Mouse (Mus musculus): ENCODE data around the gene Zdhhc8. TPM values are rescaled to one million over a fixed set of nuclear protein-coding genes. Genes with fewer than 3 reads are reported as not detected.

The Zdhhc8 gene
- 100 to 1,000 TPM; 106 to 125 (median 117) TPM for total RNA-seq (2022)

DNA sequence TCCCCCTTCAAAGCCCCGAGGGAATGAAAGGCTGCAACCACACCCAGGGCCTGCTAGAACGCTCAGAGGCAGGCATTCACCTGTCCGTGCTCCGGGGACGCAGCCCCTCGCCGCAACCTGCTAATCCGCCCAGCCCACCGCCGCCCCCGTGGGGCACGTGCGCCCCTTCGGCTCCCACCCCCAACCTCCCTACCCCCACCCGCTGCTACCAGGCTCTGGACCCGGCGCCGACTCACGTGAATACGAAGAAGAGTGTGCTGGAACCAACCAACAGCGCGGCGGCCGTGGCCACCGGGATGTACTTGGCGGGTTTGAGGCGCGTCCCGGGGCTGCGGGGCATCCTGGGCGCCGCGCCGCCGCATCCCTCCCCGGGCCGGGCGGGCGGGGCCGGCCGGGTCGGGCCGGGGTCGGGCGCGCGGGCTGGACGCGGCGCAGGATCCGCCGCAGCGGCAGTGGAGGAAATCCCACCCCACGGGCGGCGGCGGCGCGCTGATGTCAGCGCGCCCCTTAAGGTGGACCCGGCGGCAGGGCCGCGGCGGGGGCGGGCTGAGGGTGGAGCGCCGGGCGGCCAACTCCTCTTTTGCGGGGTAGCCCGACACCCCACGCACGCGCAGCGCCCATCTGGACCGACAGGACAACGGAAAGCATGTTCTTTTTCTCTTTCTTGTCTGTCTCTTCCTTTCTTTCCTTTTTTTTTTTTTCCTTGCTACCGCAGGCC is at the start of gene Zdhhc8:
Gene Zdhhc8 (minus strand): TSS at position 466 of the 718 bp plus-strand sequence.
- peak; percentile 67 to 73 for DNase-seq (ENCODE audit: low spot score in 2 of 2)

DNA sequence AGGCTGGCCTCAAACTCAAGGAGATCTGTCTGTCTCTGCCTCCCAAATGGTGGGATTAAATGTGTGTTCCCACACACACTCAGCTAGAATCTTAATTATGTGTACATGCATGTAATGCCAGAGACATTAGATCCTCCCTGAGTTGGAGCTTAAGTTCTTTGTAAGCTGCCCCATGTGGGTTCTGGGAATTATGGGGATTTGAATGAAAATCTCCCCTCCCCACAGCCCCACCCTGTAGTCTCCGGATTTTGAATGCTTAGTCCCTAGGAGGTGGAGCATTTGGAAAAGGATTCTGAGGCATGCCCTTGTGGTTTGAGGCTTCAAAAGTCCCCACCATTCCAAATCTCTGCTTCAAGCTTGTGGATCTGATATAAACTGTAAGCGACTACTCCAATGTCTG is 40.2 kb upstream of the Zdhhc8 start:
- DNase-seq (ENCODE audit: low spot score in 2 of 2) = no peak

DNA sequence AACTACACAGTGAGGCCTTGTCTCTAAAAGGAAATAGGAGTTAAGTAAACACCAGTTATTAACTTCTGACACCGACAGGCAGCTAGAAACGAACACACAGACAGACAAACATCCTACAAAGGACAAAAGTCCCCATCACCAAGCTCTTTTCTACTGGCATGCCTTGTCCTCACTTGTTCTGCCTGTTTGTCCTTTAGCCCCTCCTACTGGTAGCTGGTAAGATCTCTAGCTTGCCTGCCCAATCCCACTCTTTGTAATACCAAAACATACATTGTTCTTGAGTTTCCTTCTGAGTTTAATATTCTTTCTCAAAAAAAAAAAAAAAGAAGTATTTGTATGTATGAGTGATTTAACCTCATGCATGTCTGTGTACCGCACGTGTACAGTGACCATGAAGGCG is 33.2 kb upstream of the Zdhhc8 start:
- no peak for DNase-seq (ENCODE audit: low spot score in 2 of 2)

DNA sequence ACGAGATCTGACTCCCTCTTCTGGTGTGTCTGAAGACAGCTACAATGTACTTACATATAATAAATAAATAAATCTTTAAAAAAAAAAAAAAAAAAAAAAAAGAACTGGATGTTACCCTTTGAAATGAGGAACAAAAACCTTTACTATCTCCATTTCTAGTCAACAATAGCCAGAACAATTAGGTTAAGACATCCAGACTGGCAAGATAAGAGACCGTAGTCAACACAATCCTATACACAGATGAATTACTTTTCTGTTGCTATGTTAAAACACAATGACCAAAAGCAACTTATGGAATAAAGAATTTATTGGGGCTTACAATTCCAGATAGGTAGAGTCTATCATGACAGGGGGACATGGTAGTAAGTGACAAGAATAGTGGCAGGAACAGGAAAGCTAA is 30.1 kb upstream of the Zdhhc8 start:
- DNase-seq (ENCODE audit: low spot score in 2 of 2) = no peak

DNA sequence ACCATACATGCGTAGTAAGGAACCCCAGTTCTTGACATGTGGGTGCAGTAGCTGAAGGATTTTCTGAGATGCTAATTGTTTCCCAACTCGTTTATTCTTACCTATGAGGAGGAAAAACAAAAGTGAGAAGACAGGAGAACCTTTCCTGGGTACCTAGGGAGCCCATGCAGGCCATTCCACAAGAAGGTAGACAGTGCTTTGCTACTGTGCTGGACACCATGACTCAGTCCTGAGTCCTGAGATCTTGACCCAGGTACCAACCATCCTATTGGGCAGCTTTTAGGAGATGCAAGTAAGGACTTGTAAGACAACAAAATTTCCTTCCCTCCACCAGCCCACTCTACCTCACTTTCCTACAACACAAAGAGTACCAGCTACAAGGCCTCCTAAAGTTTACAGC is 23.3 kb upstream of the Zdhhc8 start, which contains the start of gene Gm49776:
Gene Gm49776 (minus strand): TSS at position 101 of the 400 bp plus-strand sequence.
- no peak for DNase-seq (ENCODE audit: low spot score in 2 of 2)

DNA sequence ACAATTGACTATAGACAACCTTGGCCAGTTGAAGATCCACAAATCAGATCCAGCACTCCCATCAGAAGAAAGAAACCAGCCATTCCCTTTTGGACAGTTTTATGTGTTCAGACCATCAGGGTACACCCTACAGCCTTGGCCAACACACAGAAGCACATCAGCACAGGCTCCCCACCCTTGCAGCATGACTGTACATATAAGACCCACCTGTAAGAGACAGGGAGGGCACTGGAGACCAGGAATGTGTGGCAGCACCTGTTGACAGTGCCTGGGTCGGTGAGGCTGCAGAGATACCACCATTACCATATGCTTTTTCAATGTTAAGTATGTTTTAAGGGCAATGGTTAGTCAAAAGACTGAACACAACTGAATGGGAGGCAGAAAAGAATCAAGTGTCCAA is 18.9 kb upstream of the Zdhhc8 start:
- DNase-seq (ENCODE audit: low spot score in 2 of 2) = no peak

DNA sequence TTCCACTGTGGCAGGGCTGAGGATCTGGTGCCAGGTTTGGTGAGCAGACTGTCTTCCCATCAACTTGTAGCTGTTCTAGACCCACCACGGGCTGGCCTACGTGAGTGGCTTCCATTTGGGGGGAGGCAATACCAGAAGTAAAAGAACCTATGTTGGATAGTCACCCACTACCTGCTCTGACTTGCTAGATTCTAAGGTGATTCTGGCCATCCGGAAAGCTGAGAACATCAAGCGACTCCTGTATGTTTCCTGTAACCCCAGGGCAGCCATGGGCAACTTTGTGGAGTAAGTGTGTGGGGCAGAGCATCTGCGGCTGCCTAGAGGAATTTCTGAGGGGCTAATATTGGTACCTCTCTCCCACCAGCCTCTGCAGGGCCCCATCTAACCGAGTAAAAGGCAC is 17.8 kb upstream of the Zdhhc8 start:
- DNase-seq (ENCODE audit: low spot score in 2 of 2) = no peak

DNA sequence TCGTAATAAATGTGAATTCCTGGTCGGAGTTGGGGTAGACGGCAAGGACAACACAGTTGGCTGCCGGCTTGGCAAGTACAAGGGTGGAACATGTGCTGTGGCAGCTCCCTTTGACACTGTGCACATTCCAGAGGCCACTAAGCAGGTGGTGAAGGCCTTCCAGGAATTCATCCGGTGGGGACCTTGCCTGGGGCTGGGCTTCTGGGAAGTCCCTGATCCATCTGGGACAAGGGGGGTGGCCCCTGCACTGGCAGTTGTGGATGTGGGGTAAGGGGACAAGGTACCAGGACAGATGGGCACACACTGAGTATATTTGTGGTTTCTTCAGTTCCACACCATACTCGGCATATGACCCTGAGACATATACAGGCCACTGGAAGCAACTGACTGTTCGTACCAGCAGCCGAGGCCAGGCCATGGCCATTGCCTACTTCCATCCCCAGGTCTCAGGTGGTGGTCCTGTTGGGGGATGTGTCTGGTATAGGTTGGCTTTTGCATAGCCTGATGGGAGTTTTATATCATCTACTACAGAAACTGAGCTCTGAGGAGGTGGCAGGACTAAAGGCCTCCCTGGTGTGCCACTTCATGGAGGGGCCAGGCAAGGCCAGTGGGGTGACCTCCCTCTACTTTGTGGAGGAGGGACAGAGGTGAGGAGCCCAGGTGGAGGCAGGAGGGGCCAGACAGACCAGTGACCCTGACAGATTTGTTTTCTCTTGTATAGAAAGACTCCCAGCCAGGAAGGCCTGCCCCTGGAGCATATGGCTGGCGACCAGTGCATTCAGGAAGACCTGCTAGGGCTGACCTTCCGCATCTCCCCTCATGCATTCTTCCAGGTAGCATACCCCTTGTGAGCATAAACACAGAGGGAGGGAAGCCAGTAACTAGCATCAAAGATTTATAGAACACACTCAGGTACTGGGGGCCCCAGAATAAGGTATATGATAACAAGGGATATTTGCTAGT is 16.2 kb upstream of the Zdhhc8 start:
- no peak for DNase-seq (ENCODE audit: low spot score in 2 of 2)

DNA sequence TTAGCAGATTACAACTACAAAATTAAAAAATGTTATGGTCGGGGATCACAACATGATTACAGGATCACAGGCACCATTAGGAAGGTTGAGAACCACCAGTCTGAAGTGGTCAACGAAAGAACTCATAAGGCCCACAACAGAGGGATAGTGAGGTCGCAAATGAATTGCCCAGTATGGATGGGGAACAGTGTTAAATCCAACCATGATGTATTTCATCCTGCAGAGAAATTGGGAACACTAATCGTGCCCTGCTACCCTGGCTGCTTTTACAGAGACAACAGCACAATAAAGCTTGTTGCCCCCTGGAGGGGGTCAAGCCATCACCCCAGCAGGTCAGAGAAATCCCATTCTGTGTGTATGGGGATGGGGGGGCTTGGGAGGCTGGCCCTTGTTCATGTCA is 15.3 kb upstream of the Zdhhc8 start:
- no peak for DNase-seq (ENCODE audit: low spot score in 2 of 2)

DNA sequence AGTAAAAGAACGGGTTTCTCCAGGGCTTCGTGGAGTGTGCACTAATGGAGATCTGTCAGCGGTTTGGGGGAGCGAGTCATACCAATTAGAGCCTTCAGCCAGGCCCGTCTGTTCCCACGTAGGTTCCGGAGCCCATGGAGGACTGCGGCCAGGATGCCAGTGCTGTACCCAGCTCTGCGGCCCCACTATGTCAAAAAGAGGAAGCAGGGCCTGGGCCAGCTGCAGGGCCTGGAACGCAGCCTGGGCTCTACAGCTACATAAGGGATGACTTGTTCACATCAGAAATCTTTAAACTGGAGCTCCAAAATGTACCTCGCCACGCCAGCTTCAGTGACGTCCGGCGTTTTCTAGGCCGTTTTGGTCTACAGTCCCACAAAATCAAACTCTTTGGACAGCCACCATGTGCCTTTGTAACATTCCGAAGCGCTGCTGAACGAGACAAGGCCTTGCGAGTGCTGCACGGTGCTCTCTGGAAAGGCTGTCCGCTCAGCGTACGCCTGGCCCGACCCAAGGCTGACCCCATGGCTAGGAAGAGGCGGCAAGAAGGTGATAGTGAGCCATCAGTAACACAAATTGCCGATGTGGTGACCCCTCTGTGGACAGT is 14.5 kb upstream of the Zdhhc8 start:
- DNase-seq (ENCODE audit: low spot score in 2 of 2) = peak; percentile 38 to 42

DNA sequence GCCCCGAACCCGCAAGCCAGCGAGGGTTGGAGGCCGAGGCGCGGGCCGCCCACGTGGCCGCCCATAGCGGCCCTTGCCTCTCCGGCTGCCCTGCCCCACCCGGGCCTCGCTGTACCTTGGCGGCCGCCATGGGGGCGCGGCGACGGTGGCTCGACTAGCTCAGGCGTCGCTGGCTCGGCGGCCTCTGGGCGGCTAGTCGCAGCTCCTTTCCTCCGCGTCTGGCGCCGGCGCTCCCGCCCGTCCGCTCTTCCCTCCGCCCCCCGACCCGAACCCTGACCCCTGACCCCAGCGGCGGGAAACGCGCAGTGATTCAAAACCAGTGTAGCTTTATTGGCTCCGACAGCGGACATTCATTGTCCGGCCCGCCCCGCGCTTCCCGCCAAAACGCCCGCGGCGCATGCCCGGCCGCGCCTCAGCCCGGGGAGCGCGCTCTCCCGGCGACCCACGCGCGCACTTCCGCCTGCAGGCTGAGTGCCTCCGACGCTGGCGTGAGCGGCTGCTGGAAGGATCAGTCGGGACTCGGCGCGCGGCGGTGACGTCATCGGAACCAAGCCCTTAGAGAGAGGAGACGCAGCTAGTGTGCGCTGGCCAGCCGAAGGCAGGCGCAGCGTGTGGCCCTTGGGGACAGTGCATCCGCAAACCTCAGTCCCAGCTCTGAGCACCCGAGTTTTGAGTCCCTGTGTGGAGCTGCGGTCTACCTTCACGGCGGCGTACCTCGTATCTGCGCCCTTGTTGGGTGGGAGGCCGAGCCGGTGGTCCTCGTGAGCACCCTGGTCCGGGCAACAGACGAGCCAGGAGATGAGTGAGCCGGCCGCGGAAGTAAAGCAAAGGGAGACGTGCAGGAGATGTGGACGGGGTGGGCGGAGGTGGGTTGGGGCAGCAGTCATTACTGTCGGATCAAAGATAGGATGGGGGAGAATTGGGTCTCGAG is 13.8 kb upstream of the Zdhhc8 start, which contains the start of the genes Trmt2a and Ranbp1:
Gene Trmt2a (plus strand): TSS at position 247 of the 931 bp plus-strand sequence.
Gene Ranbp1 (minus strand): TSS at position 300 of the 931 bp plus-strand sequence.
- peak; percentile 99 for DNase-seq (ENCODE audit: low spot score in 2 of 2)

DNA sequence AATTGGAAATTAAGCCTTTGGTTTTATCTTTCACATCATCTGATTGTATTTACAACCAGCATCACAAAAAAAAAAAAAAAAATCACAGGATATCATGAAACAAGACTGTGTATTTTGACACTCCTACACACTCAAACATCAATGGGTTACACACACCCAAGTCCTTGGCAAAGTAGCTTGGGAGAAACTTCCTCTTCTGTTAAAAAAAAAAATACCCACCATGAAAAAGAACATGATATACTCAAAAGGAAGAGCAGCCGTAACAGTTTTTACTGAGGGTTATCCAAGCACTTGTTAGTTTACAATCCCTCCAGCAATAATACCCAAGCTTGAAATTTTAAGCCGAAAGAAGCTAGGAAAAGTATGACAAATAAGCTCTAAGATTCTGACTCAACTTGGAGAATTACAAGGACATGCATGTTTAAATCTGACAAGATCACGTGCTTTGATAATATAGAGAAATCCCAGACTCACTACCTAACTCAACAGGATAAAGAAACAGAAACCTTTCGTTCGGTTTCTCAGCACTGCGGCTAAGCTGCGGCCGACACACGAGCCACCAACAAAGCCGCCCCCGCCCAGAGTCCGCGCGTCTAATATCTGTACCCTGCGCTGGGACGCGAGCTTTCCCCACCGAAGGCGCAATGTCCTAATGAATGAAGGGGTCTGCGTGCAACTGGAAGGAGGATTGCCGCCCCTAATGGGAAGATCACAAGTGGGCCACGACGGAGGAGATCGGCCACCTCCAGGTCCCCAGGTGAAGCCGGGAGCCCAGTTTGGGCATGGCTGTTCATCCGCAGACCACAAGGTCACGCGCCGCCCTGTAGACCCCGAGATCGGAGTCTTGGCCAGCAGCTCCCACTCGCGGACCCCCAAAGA is 12.8 kb upstream of the Zdhhc8 start:
- no peak for DNase-seq (ENCODE audit: low spot score in 2 of 2)

DNA sequence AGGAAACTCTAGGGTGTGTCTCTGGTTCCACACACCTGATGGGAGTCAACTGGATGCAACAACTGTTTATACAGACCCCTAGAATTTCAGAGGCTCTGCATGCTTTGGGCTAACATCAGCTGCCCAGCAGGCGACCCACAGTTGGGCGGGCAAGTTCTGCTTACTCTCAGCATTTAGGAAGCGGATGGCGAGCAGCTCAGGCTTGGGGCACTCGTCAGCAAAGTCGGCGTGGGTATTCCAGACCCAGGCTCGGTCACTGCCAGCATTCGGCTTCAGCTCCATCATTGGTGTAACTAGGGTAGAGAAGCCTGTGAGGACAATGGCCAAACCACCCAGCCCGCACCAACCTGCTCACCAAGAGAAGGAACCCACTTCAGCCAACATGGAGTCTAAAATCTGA is 6.6 kb upstream of the Zdhhc8 start:
- no peak for DNase-seq (ENCODE audit: low spot score in 2 of 2)

DNA sequence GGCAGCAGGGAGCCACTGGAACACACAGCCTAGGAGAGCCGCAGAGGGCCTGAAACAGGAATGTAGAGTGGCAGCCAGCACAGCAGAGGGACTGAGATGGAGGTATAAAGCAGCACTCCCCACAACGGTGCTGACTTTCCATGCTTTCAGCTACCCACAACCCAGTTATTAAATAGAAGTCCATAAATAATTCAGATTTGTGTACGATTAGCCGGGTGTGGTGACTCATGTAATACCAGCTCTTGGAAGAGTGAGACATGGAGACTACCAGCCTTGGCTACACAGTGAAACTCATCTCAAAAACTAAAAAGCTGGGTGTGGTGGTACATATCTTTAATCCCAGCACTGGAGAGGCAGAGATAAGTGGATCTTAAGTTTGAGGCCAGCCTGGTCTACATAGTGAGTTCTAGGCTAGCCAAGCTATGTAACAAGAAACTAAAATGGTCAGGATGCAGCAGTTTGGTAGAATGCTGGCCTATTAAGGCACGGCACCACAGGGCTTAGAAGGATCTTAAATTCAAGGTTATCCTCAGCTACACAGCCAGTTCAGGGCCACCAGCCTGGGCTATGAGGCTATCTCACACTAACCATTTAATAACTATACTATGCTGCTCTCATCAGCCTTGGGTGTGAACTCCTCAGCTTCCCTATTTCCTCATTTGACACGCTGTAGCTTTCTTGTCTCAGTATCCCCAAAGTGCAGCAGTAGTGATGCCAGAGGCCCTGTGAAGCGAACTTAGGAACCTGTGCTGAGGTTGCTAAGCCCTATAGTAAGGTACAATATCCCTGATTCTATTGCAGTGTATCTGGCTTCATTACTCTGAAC is 2.0 kb upstream of the Zdhhc8 start:
- no peak for DNase-seq (ENCODE audit: low spot score in 2 of 2)

DNA sequence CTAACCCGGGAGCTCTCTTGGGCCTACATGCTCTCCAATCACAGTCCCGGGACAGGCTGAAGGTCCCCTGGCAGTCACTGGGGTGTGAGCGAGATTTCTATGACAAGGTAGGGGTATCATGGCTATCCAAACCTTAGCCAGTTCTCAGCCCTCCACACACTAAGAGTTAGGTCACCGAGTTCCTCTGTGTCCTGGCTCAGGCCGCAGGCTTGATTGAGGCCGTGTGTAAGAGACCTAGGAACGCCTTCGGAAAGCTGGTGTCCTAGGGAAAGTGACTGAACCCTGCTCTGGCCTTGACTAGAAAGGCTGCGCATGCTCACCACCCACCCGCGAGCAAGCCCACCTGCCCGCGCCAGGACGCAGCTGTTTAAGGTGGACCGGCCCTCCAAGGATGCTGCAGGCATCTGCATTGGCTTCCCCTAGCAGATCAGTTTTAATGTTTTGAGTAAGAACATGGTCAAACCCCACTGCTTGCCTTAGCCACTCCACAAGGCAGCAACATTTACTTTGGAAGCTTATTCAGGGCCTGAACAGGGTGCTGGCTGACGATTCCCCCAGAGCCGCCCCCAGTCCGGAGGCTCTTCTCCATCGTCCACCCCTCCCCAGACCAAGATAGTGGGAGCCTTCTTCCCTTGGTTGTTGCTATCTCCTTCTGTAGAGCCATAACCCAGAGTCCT is 591 bp upstream of the Zdhhc8 start:
- peak in 1 of 2 experiments; percentile 66 for DNase-seq (ENCODE audit: low spot score in 2 of 2)

DNA sequence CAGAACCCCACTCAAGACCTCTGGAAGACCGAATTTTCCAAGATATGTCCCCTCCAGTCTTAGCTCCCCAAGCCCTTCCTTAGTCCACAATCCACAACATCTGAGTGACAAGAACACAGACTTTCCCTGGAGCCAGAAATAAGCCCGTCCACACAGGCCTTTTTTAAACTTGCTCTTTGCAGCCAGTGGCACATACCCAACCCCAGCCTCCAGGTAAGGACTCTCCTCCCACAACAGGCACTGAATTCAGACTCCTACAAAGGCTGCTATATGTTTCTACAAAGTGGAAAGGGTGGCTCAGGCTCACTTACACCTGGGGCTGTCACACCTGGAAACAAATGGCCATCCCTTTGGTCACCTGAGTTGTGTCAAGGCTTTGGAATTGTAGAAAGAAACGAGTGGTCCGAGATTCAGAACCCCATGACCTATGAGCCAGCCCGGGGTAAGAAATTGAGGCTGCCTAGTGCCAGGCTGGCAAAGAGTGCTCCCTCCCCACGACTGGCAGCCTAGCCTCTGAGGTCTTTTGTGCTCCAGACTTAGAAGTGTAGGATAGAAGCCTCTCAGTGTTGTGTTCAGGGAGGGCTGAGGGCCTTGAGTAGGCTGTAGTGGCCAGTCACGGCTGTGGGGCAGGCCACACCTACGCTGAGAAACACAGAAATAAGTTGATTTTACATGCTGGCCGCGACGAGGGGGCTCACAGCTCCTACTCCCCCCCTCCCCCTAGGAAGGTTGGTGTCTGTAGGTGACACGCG is 841 bp downstream of the Zdhhc8 start:
- peak in 1 of 2 experiments; percentile 55 for DNase-seq (ENCODE audit: low spot score in 2 of 2)

DNA sequence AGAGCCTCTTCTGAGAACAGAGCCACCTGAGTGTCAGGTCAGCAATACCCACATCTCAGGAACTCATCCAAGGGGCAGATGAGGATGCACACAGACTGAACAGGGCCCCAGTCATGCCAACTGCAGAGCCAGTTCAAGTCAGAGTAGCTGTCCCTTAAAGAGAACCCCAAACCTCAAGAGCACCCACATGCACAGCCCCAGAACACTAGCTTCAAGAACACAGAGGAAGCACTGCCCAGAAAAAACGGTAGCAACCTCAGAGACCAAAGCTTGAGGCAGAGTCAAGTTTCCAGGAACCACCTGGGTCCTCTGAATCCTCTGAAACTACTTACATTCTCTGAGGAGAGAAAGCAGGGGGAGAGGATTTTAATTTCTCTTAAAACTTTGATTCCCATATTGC is 1.5 kb downstream of the Zdhhc8 start:
- no peak for DNase-seq (ENCODE audit: low spot score in 2 of 2)
